Mouse (Mus musculus) heart, adult 2 months (tissue): ENCODE measurements at regions not wholly inside any gene's neighbourhood (a gene's known extent, or its start where the extent isn't known, plus 50 kb on each side); places are given as distances from the start of the nearest gene placed in this dataset.
A peak's percentile ranks its signal among the peaks of the same experiment; 100 is the strongest.

Experiments used
- CTCF ChIP-seq: fragments of 200-600 bp; IDR thresholded peaks from 2 replicates; pipeline ENCODE4 v1.8.1; 2022; ENCODE audit warnings: antibody characterized with exemption, mild to moderate bottlenecking, moderate library complexity
- EP300 ChIP-seq: fragments of 200-500 bp; IDR thresholded peaks from 2 replicates; pipeline ENCODE4 v1.6.1; 2011; ENCODE audit warnings: low read depth, low read length, control low read depth; ENCODE audit not compliant: insufficient read depth
- POLR2A ChIP-seq: fragments of 200-500 bp; IDR thresholded peaks from 2 replicates; pipeline ENCODE4 v1.6.1; 2011; ENCODE audit warnings: mild to moderate bottlenecking, low read depth, low read length, control low read depth; ENCODE audit not compliant: insufficient read depth

DNA sequence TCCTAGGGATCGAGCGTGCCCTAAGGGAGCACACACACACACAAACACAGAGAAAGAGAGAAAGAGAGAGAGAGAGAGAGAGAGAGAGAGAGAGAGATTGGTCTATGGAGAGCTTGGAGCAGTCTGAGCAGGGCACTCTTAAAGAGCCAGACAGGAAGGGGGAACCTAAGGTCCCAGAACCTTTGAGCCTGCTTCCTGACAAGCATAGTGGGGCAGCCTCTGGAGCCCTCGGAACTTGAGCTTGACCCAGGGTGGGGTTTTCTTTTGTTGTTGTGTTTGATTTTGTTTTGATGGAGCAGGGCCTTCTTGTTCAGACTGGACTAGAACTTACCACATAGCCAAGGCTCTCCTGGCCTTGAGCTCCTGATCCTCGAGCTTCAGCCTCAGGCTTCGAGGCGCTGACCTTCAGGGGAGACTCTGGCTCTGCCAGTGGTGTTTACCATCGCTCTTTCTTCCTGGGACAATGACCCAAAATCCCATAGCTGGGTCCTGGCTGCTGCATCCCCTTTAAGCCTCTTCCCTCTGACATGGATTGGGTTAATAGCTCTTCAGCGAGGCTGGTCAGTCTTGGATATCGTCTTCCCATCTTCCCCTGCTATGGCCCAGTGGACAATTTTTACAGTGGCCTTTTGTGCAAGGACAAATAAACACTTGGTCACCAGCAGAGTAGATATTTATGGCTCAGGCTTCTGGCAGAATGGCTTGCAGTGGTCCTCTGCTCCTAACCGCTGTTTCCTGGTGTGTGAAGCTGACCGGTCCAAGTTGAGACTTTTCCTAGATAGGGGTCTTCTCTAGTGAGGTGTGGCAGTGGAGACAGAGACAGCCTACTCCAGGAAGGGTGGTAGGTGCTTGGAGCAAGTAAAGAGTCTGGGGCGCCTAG lies 110.1 kb upstream of the Haao start:
- TF ChIP-seq CTCF, result no peak
- TF ChIP-seq POLR2A, result no peak
- 0 out of 2 replicates have a peak, but pooled peaks have one; percentile 21 for TF ChIP-seq EP300
